Mouse (Mus musculus) ES-Bruce4 (cell line): Measurements from ENCODE around the gene Caprin1. TPM values are rescaled to one million over a fixed set of nuclear protein-coding genes. Genes with fewer than 3 reads are reported as not detected.

Experiments used
- H3K27ac ChIP-seq: 2 replicates; pipeline ENCODE4 v1.5.1; 2012; ENCODE audit warnings: low read length, inconsistent platforms; ENCODE audit not compliant: insufficient read depth
- H3K27me3 ChIP-seq: 2 replicates; pipeline ENCODE4 v1.6.1; 2012; ENCODE audit warnings: mild to moderate bottlenecking, low read length, inconsistent platforms; ENCODE audit not compliant: control insufficient read depth, poor library complexity, insufficient read depth, severe bottlenecking
- H3K36me3 ChIP-seq: 2 replicates; pipeline ENCODE4 v1.6.1; 2012; ENCODE audit warnings: inconsistent platforms, mild to moderate bottlenecking, low read length, moderate library complexity; ENCODE audit not compliant: control insufficient read depth, poor library complexity, insufficient read depth, severe bottlenecking
- H3K4me1 ChIP-seq: one replicate; pipeline ENCODE4 v1.8.1; 2011; ENCODE audit warnings: low read length; ENCODE audit not compliant: control insufficient read depth, insufficient read depth
- H3K4me3 ChIP-seq: 2 replicates; pipeline ENCODE4 v1.5.1; 2011; ENCODE audit warnings: low read depth, mild to moderate bottlenecking, low read length
- H3K9ac ChIP-seq: 2 replicates; pipeline ENCODE4 v1.6.1; 2012; ENCODE audit warnings: low read depth, mild to moderate bottlenecking, inconsistent platforms; ENCODE audit not compliant: poor library complexity, severe bottlenecking
- H3K9me3 ChIP-seq: replicated peaks from 2 replicates; pipeline ENCODE4 v1.6.1; 2012; ENCODE audit warnings: mild to moderate bottlenecking, low read length, inconsistent platforms; ENCODE audit not compliant: control insufficient read depth, poor library complexity, insufficient read depth, severe bottlenecking
- CTCF ChIP-seq: IDR thresholded peaks from one replicate; pipeline ENCODE4 v1.8.1; 2011; ENCODE audit warnings: low read depth, low read length
- EP300 ChIP-seq: IDR thresholded peaks from 2 replicates; pipeline ENCODE4 v1.6.1; 2011; ENCODE audit warnings: low read depth, low read length; ENCODE audit not compliant: insufficient read depth
- POLR2A ChIP-seq: IDR thresholded peaks from one replicate; pipeline ENCODE4 v1.8.1; 2011; ENCODE audit warnings: low read length; ENCODE audit not compliant: insufficient read depth
- polyA plus RNA-seq: library from polyadenylated mRNA; stranded (reverse); fragments of >200 nt; gene quantifications from 2 replicates; pipeline ENCODE4 v1.2.4, GENCODE M21; 2011; ENCODE audit warnings: low read depth; ENCODE audit not compliant: missing spikeins, insufficient read depth, insufficient read length

Caprin1 gene
- polyA plus RNA-seq, 1 experiment = 550 TPM

GRCm38 (mm10) chr2:103713831-103714230 lies 83.6 kb downstream of the Caprin1 start:
- no peak for TF ChIP-seq CTCF
- no peak for TF ChIP-seq EP300
- TF ChIP-seq POLR2A = no peak
- no peaks in the 10 kb centered on the region for H3K36me3 ChIP-seq

More at GRCm38 (mm10) chr2:103713831-103714230, 83.6 kb downstream of the Caprin1 start:
- H3K27ac ChIP-seq = no peak overlapping the region
- no peak overlapping the region for H3K9ac ChIP-seq
- no peak overlapping the region for H3K4me3 ChIP-seq
- no peaks in the 10 kb centered on the region for H3K27me3 ChIP-seq
- H3K9me3 ChIP-seq = no peaks in the 10 kb centered on the region
- H3K4me1 ChIP-seq = no peaks in the 10 kb centered on the region

Other genes starting within 250 kb of the Caprin1 start
- gene Abtb2, start 231.3 kb downstream of the Caprin1 start, polyA plus RNA-seq = 3.9 and 4.2 TPM in 2 replicates
- 89.5 and 90.9 TPM in 2 replicates for gene Nat10, start 36.4 kb downstream of the Caprin1 start, polyA plus RNA-seq
- gene Lmo2, start 160.3 kb upstream of the Caprin1 start, polyA plus RNA-seq = 0.78 TPM in 1 of 2 replicates, not detected in the other
- gene Fbxo3, start 230.1 kb upstream of the Caprin1 start, polyA plus RNA-seq = 36.5 and 41.1 TPM in 2 replicates
- not detected in 2 replicates for gene 4931422A03Rik, start 230.7 kb upstream of the Caprin1 start, polyA plus RNA-seq